Mouse (Mus musculus) left cerebral cortex, postnatal 10 days (tissue): ENCODE results near the gene Neil3. TPM values are rescaled to one million over a fixed set of nuclear protein-coding genes. Genes with fewer than 3 reads are reported as not detected.

Experiments
- DNase-seq, 2 experiments: peaks; one replicate each; pipeline ENCODE4 v3.0.0; 2021 to 2022; ENCODE audit warnings: low spot score in 2 of 2, mixed read lengths in 1 of 2; ENCODE audit errors: extremely low spot score in 1 of 2
- intact Hi-C: fragments of 180-260 bp; cut with DNase I; formaldehyde crosslinking; loops from one replicate; pipeline ENCODE4 v1.15.1; 2025
- total RNA-seq, 2 experiments: library from RNA; stranded (reverse); gene quantifications; 2 replicates each; pipeline ENCODE4 v1.2.3; 2021

Neil3 gene
- 1 to 10 TPM; 1.8 to 2.3 TPM for total RNA-seq

GRCm38 (mm10) chr8:53638495-53639171 lies at the start of gene Neil3:
TSS of gene Neil3 (minus strand) at chr8:53639065.
- peak; percentile 11 to 85 for DNase-seq
- intact Hi-C loops: no loop called here

- intact Hi-C loops: loop anchor here (10.0 kb wide), 1 partner anchor 814 kb away; no protein-coding TSS in a partner anchor
- peak; percentile 61 to 72 for DNase-seq
Observed at GRCm38 (mm10) chr8:53680846-53681245, 42.0 kb upstream of the Neil3 start.

GRCm38 (mm10) chr8:53663946-53664345 lies 25.1 kb upstream of the Neil3 start:
- peak; percentile 23 to 69 for DNase-seq
- intact Hi-C loops: no loop called here

- DNase-seq: no peak
- intact Hi-C loops: no loop called here
Observed at GRCm38 (mm10) chr8:53661436-53661835, 22.6 kb upstream of the Neil3 start.

- intact Hi-C loops: no loop called here
- DNase-seq: no peak
Observed at GRCm38 (mm10) chr8:53630618-53631017, 8.2 kb downstream of the Neil3 start.

GRCm38 (mm10) chr8:53628864-53629415 lies 9.9 kb downstream of the Neil3 start:
- intact Hi-C loops: no loop called here
- no peak for DNase-seq

- intact Hi-C loops: no loop called here
- DNase-seq: no peak
Observed at GRCm38 (mm10) chr8:53623425-53623824, 15.4 kb downstream of the Neil3 start.

GRCm38 (mm10) chr8:53619196-53619595 lies 19.7 kb downstream of the Neil3 start:
- intact Hi-C loops: no loop called here
- no peak for DNase-seq

GRCm38 (mm10) chr8:53614288-53614646 lies 24.6 kb downstream of the Neil3 start:
- intact Hi-C loops: no loop called here
- DNase-seq: no peak

GRCm38 (mm10) chr8:53613577-53614287 lies 25.1 kb downstream of the Neil3 start:
- DNase-seq: no peak
- intact Hi-C loops: no loop called here

GRCm38 (mm10) chr8:53612297-53612696 lies 26.6 kb downstream of the Neil3 start:
- intact Hi-C loops: no loop called here
- peak in 1 of 2 experiments; percentile 62 for DNase-seq

GRCm38 (mm10) chr8:53607040-53607439 lies 31.8 kb downstream of the Neil3 start:
- intact Hi-C loops: no loop called here
- no peak for DNase-seq

- no peak for DNase-seq
- intact Hi-C loops: no loop called here
Observed at GRCm38 (mm10) chr8:53604906-53605305, 34.0 kb downstream of the Neil3 start.

GRCm38 (mm10) chr8:53603672-53604071 lies 35.2 kb downstream of the Neil3 start:
- intact Hi-C loops: no loop called here

GRCm38 (mm10) chr8:53600826-53601225 lies 38.0 kb downstream of the Neil3 start:
- no peak for DNase-seq
- intact Hi-C loops: no loop called here

More at GRCm38 (mm10) chr8:53603672-53604071, 35.2 kb downstream of the Neil3 start:
- no peak for DNase-seq

GRCm38 (mm10) chr8:53600025-53600811 lies 38.6 kb downstream of the Neil3 start:
- intact Hi-C loops: no loop called here
- DNase-seq: no peak

GRCm38 (mm10) chr8:53598101-53598500 lies 40.8 kb downstream of the Neil3 start:
- intact Hi-C loops: no loop called here

GRCm38 (mm10) chr8:53591777-53592176 lies 47.1 kb downstream of the Neil3 start:
- no peak for DNase-seq
- intact Hi-C loops: no loop called here

More at GRCm38 (mm10) chr8:53598101-53598500, 40.8 kb downstream of the Neil3 start:
- DNase-seq: no peak

- DNase-seq: no peak
- intact Hi-C loops: no loop called here
Observed at GRCm38 (mm10) chr8:53573600-53573999, 65.3 kb downstream of the Neil3 start.
